Mouse (Mus musculus) heart, postnatal 0 days (tissue): ENCODE data around the gene Mreg.

Source experiments
- CTCF ChIP-seq: IDR thresholded peaks from 2 replicates; pipeline ENCODE4 v1.5.1; 2016; ENCODE audit warnings: antibody characterized with exemption, control low read depth, low read depth
- EP300 ChIP-seq: IDR thresholded peaks from 2 replicates; pipeline ENCODE4 v1.6.1; 2016; ENCODE audit warnings: antibody characterized with exemption, low read depth

DNA sequence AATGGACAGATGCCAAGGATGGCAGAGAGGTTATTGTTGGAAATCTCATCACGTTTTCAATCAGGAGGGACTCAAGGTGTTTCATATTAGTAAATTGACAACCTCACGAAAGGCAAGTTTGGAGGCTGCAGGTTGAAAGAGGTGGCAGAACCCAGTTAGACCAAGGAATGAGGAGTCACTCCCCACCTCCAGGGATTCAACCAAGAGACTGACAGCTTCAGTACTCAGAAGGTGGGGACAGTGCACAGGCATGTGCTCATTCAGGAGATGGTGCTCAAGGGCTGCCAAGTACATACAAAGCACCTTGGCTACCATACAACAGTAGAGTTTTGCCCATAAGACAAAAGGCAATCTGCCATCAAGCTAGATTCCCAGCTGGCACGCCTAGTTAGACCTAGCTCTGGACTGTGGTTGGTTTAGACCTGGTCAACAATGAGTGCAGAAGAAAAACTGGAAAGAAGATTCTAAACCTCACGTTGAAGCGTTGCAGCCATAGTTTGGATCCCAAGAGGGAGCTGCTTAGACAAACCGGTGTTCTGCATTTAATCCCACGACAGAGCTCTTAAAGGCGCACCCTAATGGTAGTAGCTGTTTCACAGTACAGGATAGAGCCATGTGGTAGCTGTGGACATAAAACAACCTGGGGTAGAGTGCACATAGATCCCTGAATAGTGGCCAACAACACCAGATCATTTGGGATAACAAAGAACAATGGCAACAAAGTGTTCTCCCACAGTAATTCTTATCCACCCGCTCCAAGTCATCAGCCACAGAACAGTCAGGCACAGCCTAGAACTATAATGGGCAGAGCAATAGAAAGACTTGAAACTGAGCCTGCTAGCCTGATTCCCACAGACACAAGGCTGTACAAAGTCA is 44.5 kb upstream of the Mreg start:
- TF ChIP-seq CTCF, result no peak
- TF ChIP-seq EP300, result no peak
